Mouse (Mus musculus): Measurements from ENCODE around the gene Foxp1. TPM values are rescaled to one million over a fixed set of nuclear protein-coding genes. Genes with fewer than 3 reads are reported as not detected.

Gene Foxp1
- polyA plus RNA-seq, 1 experiment = 129 TPM

- H3K4me3 ChIP-seq (ENCODE audit: control insufficient read depth, insufficient read depth, low read length) = no peak overlapping the region
- TF ChIP-seq POLR2A (IDR thresholded peaks at IDR 0.05; ENCODE audit: control insufficient read depth, extremely low read depth, insufficient read depth, low read length, poor library complexity) (no peak), CTCF (IDR thresholded peaks at IDR 0.05; ENCODE audit: borderline replicate concordance, control insufficient read depth, extremely low read depth, insufficient read depth, low read length, poor library complexity) (no peak)
- no peaks in the 10 kb centered on the region for H3K27me3 ChIP-seq (ENCODE audit: control insufficient read depth, insufficient read depth, low read length)
- H3K4me1 ChIP-seq (replicated peaks; ENCODE audit: control insufficient read depth, insufficient read depth, low read length) = peaks cover 18% of the 10 kb centered on the region
- no peak overlapping the region for H3K27ac ChIP-seq (ENCODE audit: control insufficient read depth, insufficient read depth, low read length)
- DNase-seq = no peak
- 76% methylated on average over 13 of the region's 13 CpGs for WGBS
- no peaks in the 10 kb centered on the region for H3K36me3 ChIP-seq (ENCODE audit: control insufficient read depth, insufficient read depth, low read length)
Observed at GRCm38 (mm10) chr6:99335174-99335830, 187.2 kb downstream of the Foxp1 start.

GRCm38 (mm10) chr6:99334255-99334654 is 188.3 kb downstream of the Foxp1 start:
- H3K36me3 ChIP-seq (ENCODE audit: control insufficient read depth, insufficient read depth, low read length) = no peaks in the 10 kb centered on the region
- 97% methylated on average over 3 of the region's 3 CpGs for WGBS
- TF ChIP-seq POLR2A (IDR thresholded peaks at IDR 0.05; ENCODE audit: control insufficient read depth, extremely low read depth, insufficient read depth, low read length, poor library complexity) = no peak
- H3K4me1 ChIP-seq (replicated peaks; ENCODE audit: control insufficient read depth, insufficient read depth, low read length) = peaks cover 14% of the 10 kb centered on the region
- H3K27ac ChIP-seq (ENCODE audit: control insufficient read depth, insufficient read depth, low read length) = no peak overlapping the region
- DNase-seq = no peak
- no peaks in the 10 kb centered on the region for H3K27me3 ChIP-seq (ENCODE audit: control insufficient read depth, insufficient read depth, low read length)
- H3K4me3 ChIP-seq (ENCODE audit: control insufficient read depth, insufficient read depth, low read length) = no peak overlapping the region

DNA sequence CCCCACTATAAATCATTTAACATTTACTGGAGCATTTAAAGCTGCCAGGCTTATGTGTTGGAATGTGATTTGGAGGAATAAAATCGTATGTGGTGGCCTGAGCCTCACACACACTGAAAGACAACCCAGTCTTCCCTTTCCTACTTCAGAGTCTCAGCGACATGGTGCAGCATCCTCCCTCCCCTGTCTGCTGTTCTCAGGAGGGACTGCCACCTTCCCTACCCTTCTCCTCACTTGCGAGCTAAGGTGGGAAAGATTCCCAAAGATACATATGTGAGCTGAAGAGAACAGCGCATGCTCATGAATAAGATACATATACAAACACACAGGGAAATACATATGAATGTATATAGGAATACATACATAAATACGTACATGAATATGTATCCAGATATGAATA is 189.4 kb downstream of the Foxp1 start:
- Histone ChIP-seq H3K4me3 (ENCODE audit: control insufficient read depth, insufficient read depth, low read length) (no peak overlapping the region), H3K27ac (ENCODE audit: control insufficient read depth, insufficient read depth, low read length) (no peak overlapping the region), H3K27me3 (ENCODE audit: control insufficient read depth, insufficient read depth, low read length) (no peaks in the 10 kb centered on the region), H3K4me1 (replicated peaks; ENCODE audit: control insufficient read depth, insufficient read depth, low read length) (peaks cover 6% of the 10 kb centered on the region), H3K36me3 (ENCODE audit: control insufficient read depth, insufficient read depth, low read length) (no peaks in the 10 kb centered on the region)
- no peak for DNase-seq
- 96% methylated on average over 5 of the region's 5 CpGs for WGBS
- TF ChIP-seq CTCF (IDR thresholded peaks at IDR 0.05; ENCODE audit: borderline replicate concordance, control insufficient read depth, extremely low read depth, insufficient read depth, low read length, poor library complexity) (no peak), POLR2A (IDR thresholded peaks at IDR 0.05; ENCODE audit: control insufficient read depth, extremely low read depth, insufficient read depth, low read length, poor library complexity) (no peak)

- WGBS = 97% methylated on average over 4 of the region's 4 CpGs
- DNase-seq = no peak
- no peak for TF ChIP-seq POLR2A (IDR thresholded peaks at IDR 0.05; ENCODE audit: control insufficient read depth, extremely low read depth, insufficient read depth, low read length, poor library complexity)
- Histone ChIP-seq H3K36me3 (ENCODE audit: control insufficient read depth, insufficient read depth, low read length) (no peaks in the 10 kb centered on the region), H3K4me3 (ENCODE audit: control insufficient read depth, insufficient read depth, low read length) (no peak overlapping the region), H3K4me1 (replicated peaks; ENCODE audit: control insufficient read depth, insufficient read depth, low read length) (no peaks in the 10 kb centered on the region; the same call in 1 of the 2 replicates), H3K27ac (ENCODE audit: control insufficient read depth, insufficient read depth, low read length) (no peak overlapping the region), H3K27me3 (ENCODE audit: control insufficient read depth, insufficient read depth, low read length) (no peaks in the 10 kb centered on the region)
Observed at GRCm38 (mm10) chr6:99330169-99330568, 192.4 kb downstream of the Foxp1 start.

DNA sequence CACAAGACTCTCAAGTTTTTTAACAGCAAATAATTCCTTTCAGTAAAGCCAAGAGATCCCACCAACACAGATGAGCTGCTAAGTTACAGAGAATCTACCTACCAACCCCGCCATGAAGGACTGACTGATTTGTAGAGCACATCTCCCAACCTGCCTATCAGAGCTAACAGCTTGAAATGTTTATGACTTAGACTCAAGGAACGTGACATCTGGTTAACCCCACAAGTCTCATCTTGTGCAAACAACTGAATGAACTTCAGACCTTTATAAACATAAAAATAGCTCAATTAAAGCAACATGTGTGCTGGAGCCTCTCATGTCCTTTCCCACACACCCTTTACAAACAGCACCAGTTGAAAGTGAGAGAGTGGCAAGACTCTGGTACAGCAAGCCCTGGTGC is 193.9 kb downstream of the Foxp1 start:
- no peak overlapping the region for H3K27ac ChIP-seq (ENCODE audit: control insufficient read depth, insufficient read depth, low read length)
- no peaks in the 10 kb centered on the region for H3K27me3 ChIP-seq (ENCODE audit: control insufficient read depth, insufficient read depth, low read length)
- H3K36me3 ChIP-seq (ENCODE audit: control insufficient read depth, insufficient read depth, low read length) = no peaks in the 10 kb centered on the region
- H3K4me3 ChIP-seq (ENCODE audit: control insufficient read depth, insufficient read depth, low read length) = no peak overlapping the region
- DNase-seq = no peak
- H3K4me1 ChIP-seq (replicated peaks; ENCODE audit: control insufficient read depth, insufficient read depth, low read length) = no peaks in the 10 kb centered on the region; the same call in 1 of the 2 replicates
- WGBS = 83% methylated on average over 2 of the region's 2 CpGs
- no peak for TF ChIP-seq CTCF (IDR thresholded peaks at IDR 0.05; ENCODE audit: borderline replicate concordance, control insufficient read depth, extremely low read depth, insufficient read depth, low read length, poor library complexity)

GRCm38 (mm10) chr6:99328146-99328545 is 194.4 kb downstream of the Foxp1 start:
- no peak for TF ChIP-seq POLR2A (IDR thresholded peaks at IDR 0.05; ENCODE audit: control insufficient read depth, extremely low read depth, insufficient read depth, low read length, poor library complexity)
- Histone ChIP-seq H3K36me3 (ENCODE audit: control insufficient read depth, insufficient read depth, low read length) (no peaks in the 10 kb centered on the region), H3K27me3 (ENCODE audit: control insufficient read depth, insufficient read depth, low read length) (no peaks in the 10 kb centered on the region), H3K27ac (ENCODE audit: control insufficient read depth, insufficient read depth, low read length) (no peak overlapping the region), H3K4me3 (ENCODE audit: control insufficient read depth, insufficient read depth, low read length) (no peak overlapping the region), H3K4me1 (replicated peaks; ENCODE audit: control insufficient read depth, insufficient read depth, low read length) (no peaks in the 10 kb centered on the region; the same call in 1 of the 2 replicates)
- no peak for DNase-seq
- 96% methylated on average over 6 of the region's 6 CpGs for WGBS

DNA sequence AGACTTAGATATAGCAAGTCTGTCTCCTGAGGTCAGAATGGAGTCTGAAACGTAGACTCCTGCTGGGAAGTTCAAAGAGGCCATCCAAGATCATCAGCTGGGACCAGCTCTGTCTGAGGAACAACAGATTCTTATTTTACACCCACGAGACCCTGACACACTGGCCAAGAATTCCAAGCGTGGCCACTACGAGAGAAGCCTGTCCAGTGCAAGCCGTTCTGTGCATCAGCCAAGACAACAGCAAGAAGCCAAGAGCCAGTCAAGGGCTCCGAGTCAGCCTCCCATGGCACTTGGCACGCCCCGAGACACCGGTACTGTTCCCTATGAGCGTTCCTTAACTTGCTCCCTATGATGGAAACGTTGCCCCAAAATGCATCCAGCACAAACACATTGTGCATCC is 194.8 kb downstream of the Foxp1 start:
- 95% methylated on average over 11 of the region's 11 CpGs for WGBS
- no peaks in the 10 kb centered on the region for H3K27me3 ChIP-seq (ENCODE audit: control insufficient read depth, insufficient read depth, low read length)
- H3K4me3 ChIP-seq (ENCODE audit: control insufficient read depth, insufficient read depth, low read length) = no peak overlapping the region
- no peaks in the 10 kb centered on the region for H3K36me3 ChIP-seq (ENCODE audit: control insufficient read depth, insufficient read depth, low read length)
- H3K4me1 ChIP-seq (replicated peaks; ENCODE audit: control insufficient read depth, insufficient read depth, low read length) = no peaks in the 10 kb centered on the region; the same call in none of the 2 replicates
- TF ChIP-seq POLR2A (IDR thresholded peaks at IDR 0.05; ENCODE audit: control insufficient read depth, extremely low read depth, insufficient read depth, low read length, poor library complexity) = no peak
- TF ChIP-seq CTCF (IDR thresholded peaks at IDR 0.05; ENCODE audit: borderline replicate concordance, control insufficient read depth, extremely low read depth, insufficient read depth, low read length, poor library complexity) = no peak
- H3K27ac ChIP-seq (ENCODE audit: control insufficient read depth, insufficient read depth, low read length) = no peak overlapping the region
- DNase-seq = no peak
